Comparison of ENCODE assay signal across 19 mouse cellular contexts in genomic region chr8:84291086-84291485, GRCm38 (mm10). TPM values are rescaled to one million over a fixed set of nuclear protein-coding genes. Genes with fewer than 3 reads are reported as not detected.
DNase-seq lines count a peak whose midpoint lies in the region; ATAC-seq lines count a peak whose summit lies in the region.
"Had no signal": no experiment of that assay in that cellular context is flagged by ENCODE, and none has a peak within 500 bp of the region (broad histone marks: within the 10 kb centered on the region; RNA-seq: fewer than 3 reads in every experiment).

No protein-coding gene starts in this region.

- DNase-seq in cerebellum, adult 11 months: peak; percentile 66
- DNase-seq in cerebellum, adult 9-11 months: peak; percentile 83
- no peak for DNase-seq in spleen, adult 18-20 months
- DNase-seq: kidney, adult 11 months had no signal

- H3K27ac ChIP-seq in midbrain, embryonic 13.5 days: no peak overlapping the region
- H3K27ac ChIP-seq in midbrain, embryonic 15.5 days: no peak overlapping the region
- H3K27ac ChIP-seq in hindbrain, embryonic 12.5 days: no peak overlapping the region
- H3K27ac ChIP-seq: heart, adult 2 months; hindbrain, embryonic 13.5 days; kidney, embryonic 15.5 days; liver, embryonic 15.5 days; macrophage; midbrain, embryonic 10.5 days; neural tube, embryonic 13.5 days; stomach, embryonic 15.5 days had no signal

- H3K4me1 ChIP-seq in midbrain, embryonic 13.5 days (replicated peaks): no peaks in the 10 kb centered on the region
- H3K4me1 ChIP-seq in midbrain, embryonic 15.5 days: no peaks in the 10 kb centered on the region
- H3K4me1 ChIP-seq in hindbrain, embryonic 12.5 days: 0 out of 2 replicates have a peak, but pooled peaks cover 3% of the 10 kb centered on the region
- H3K4me1 ChIP-seq: hindbrain, embryonic 13.5 days; kidney, embryonic 15.5 days; liver, embryonic 15.5 days; midbrain, embryonic 10.5 days; stomach, embryonic 15.5 days had no signal

- H3K9me3 ChIP-seq in midbrain, embryonic 13.5 days: no peaks in the 10 kb centered on the region
- H3K9me3 ChIP-seq in midbrain, embryonic 15.5 days: no peaks in the 10 kb centered on the region
- H3K9me3 ChIP-seq in hindbrain, embryonic 12.5 days (replicated peaks): no peaks in the 10 kb centered on the region
- H3K9me3 ChIP-seq: hindbrain, embryonic 13.5 days; kidney, embryonic 15.5 days; liver, embryonic 15.5 days; midbrain, embryonic 10.5 days; neural tube, embryonic 13.5 days; stomach, embryonic 15.5 days had no signal

- no peak overlapping the region for H3K4me2 ChIP-seq in midbrain, embryonic 13.5 days (replicated peaks)
- no peak overlapping the region for H3K4me2 ChIP-seq in midbrain, embryonic 15.5 days
- H3K4me2 ChIP-seq in hindbrain, embryonic 12.5 days (replicated peaks): no peak overlapping the region
- H3K4me2 ChIP-seq: hindbrain, embryonic 13.5 days; kidney, embryonic 15.5 days; liver, embryonic 15.5 days; neural tube, embryonic 13.5 days; stomach, embryonic 15.5 days had no signal

- H3K4me3 ChIP-seq in midbrain, embryonic 13.5 days (replicated peaks): no peak overlapping the region
- H3K4me3 ChIP-seq in midbrain, embryonic 15.5 days: no peak overlapping the region
- H3K4me3 ChIP-seq in hindbrain, embryonic 12.5 days: no peak overlapping the region
- H3K4me3 ChIP-seq: heart, adult 2 months; hindbrain, embryonic 13.5 days; kidney, embryonic 15.5 days; liver, embryonic 15.5 days; midbrain, embryonic 10.5 days; neural tube, embryonic 13.5 days; stomach, embryonic 15.5 days had no signal

- 66% methylated on average over 5 of the region's 5 CpGs for WGBS in midbrain, embryonic 13.5 days
- WGBS in midbrain, embryonic 15.5 days: 65% methylated on average over 5 of the region's 5 CpGs
- 60% methylated on average over 5 of the region's 5 CpGs for WGBS in hindbrain, embryonic 12.5 days

- no peaks in the 10 kb centered on the region for H3K27me3 ChIP-seq in midbrain, embryonic 13.5 days
- no peaks in the 10 kb centered on the region for H3K27me3 ChIP-seq in midbrain, embryonic 15.5 days (replicated peaks)
- no peaks in the 10 kb centered on the region for H3K27me3 ChIP-seq in hindbrain, embryonic 12.5 days
- H3K27me3 ChIP-seq: hindbrain, embryonic 13.5 days; kidney, embryonic 15.5 days; liver, embryonic 15.5 days; neural tube, embryonic 13.5 days; stomach, embryonic 15.5 days had no signal

- 0 out of 2 replicates have a peak overlapping the region, but pooled peaks have one; percentile 4 for H3K9ac ChIP-seq in midbrain, embryonic 13.5 days (replicated peaks)
- no peak overlapping the region for H3K9ac ChIP-seq in midbrain, embryonic 15.5 days
- H3K9ac ChIP-seq in hindbrain, embryonic 12.5 days: no peak overlapping the region
- H3K9ac ChIP-seq: forebrain, postnatal 0 days; hindbrain, embryonic 13.5 days; kidney, embryonic 15.5 days; liver, embryonic 15.5 days; neural tube, embryonic 13.5 days; stomach, embryonic 15.5 days had no signal

- no peak for ATAC-seq in midbrain, embryonic 13.5 days
- no peak for ATAC-seq in midbrain, embryonic 15.5 days (replicated peaks)
- no peak for ATAC-seq in erythroblast, adult 5-6 weeks (replicated peaks; ENCODE audit: low FRiP score, poor library complexity, severe bottlenecking)
- no peak for ATAC-seq in hindbrain, embryonic 12.5 days (ENCODE audit: low FRiP score)
- ATAC-seq: CD4-positive, CD25-positive, alpha-beta regulatory T cell, adult 4 months; forebrain, postnatal 0 days; Patski had no signal

- H3K36me3 ChIP-seq in midbrain, embryonic 13.5 days: no peaks in the 10 kb centered on the region
- H3K36me3 ChIP-seq in midbrain, embryonic 15.5 days (replicated peaks): no peaks in the 10 kb centered on the region
- no peaks in the 10 kb centered on the region for H3K36me3 ChIP-seq in hindbrain, embryonic 12.5 days
- H3K36me3 ChIP-seq: hindbrain, embryonic 13.5 days; kidney, embryonic 15.5 days; liver, embryonic 15.5 days; midbrain, embryonic 10.5 days; neural tube, embryonic 13.5 days; stomach, embryonic 15.5 days had no signal

RNA-seq across cellular contexts. Expression of gene Ccdc130, which starts 20.9 kb away (rescaled TPM):
- 22.3 and 24.0 TPM in 2 replicates for polyA plus RNA-seq in midbrain, embryonic 13.5 days (2015; fragmentation: Nextera tagmentation; extraction: Ambion mirVana)
- polyA plus RNA-seq in midbrain, embryonic 15.5 days (2015; fragmentation: Nextera tagmentation; extraction: Ambion mirVana): 22.8 and 26.6 TPM in 2 replicates
- total RNA-seq in erythroblast, adult 5-6 weeks (2015; ENCODE audit: low replicate concordance): 4.0 and 22.1 TPM in 2 replicates
- 3.3 and 3.5 TPM in 2 replicates for total RNA-seq in erythroblast, adult 5-6 weeks (2017; ENCODE audit: low replicate concordance)
- 18.4 and 22.0 TPM in 2 replicates for polyA plus RNA-seq in hindbrain, embryonic 12.5 days (2016; fragmentation: Nextera tagmentation; extraction: Ambion mirVana)

RNA-seq across cellular contexts. Expression of gene Mri1, which starts 34.0 kb away (rescaled TPM):
- polyA plus RNA-seq in midbrain, embryonic 13.5 days (2015; fragmentation: Nextera tagmentation; extraction: Ambion mirVana): 49.7 and 57.5 TPM in 2 replicates
- 49.4 and 50.9 TPM in 2 replicates for polyA plus RNA-seq in midbrain, embryonic 15.5 days (2015; fragmentation: Nextera tagmentation; extraction: Ambion mirVana)
- 2.3 and 2.5 TPM in 2 replicates for total RNA-seq in erythroblast, adult 5-6 weeks (2015; ENCODE audit: low replicate concordance)
- 1.8 and 4.7 TPM in 2 replicates for total RNA-seq in erythroblast, adult 5-6 weeks (2017; ENCODE audit: low replicate concordance)
- 57.3 and 62.9 TPM in 2 replicates for polyA plus RNA-seq in hindbrain, embryonic 12.5 days (2016; fragmentation: Nextera tagmentation; extraction: Ambion mirVana)

RNA-seq across cellular contexts. Expression of gene D8Ertd738e, which starts 41.6 kb away (rescaled TPM):
- polyA plus RNA-seq in midbrain, embryonic 13.5 days (2015; fragmentation: Nextera tagmentation; extraction: Ambion mirVana): 261 and 273 TPM in 2 replicates
- polyA plus RNA-seq in midbrain, embryonic 15.5 days (2015; fragmentation: Nextera tagmentation; extraction: Ambion mirVana): 225 and 244 TPM in 2 replicates
- total RNA-seq in erythroblast, adult 5-6 weeks (2015; ENCODE audit: low replicate concordance): 53.7 and 79.2 TPM in 2 replicates
- 25.5 and 34.4 TPM in 2 replicates for total RNA-seq in erythroblast, adult 5-6 weeks (2017; ENCODE audit: low replicate concordance)
- polyA plus RNA-seq in hindbrain, embryonic 12.5 days (2016; fragmentation: Nextera tagmentation; extraction: Ambion mirVana): 255 and 266 TPM in 2 replicates

RNA-seq across cellular contexts. Expression of gene Zswim4, which starts 54.2 kb away (rescaled TPM):
- 44.9 and 47.4 TPM in 2 replicates for polyA plus RNA-seq in midbrain, embryonic 13.5 days (2015; fragmentation: Nextera tagmentation; extraction: Ambion mirVana)
- polyA plus RNA-seq in midbrain, embryonic 15.5 days (2015; fragmentation: Nextera tagmentation; extraction: Ambion mirVana): 33.2 and 33.3 TPM in 2 replicates
- 3.1 and 3.5 TPM in 2 replicates for total RNA-seq in erythroblast, adult 5-6 weeks (2015; ENCODE audit: low replicate concordance)
- total RNA-seq in erythroblast, adult 5-6 weeks (2017; ENCODE audit: low replicate concordance): 6.3 and 7.4 TPM in 2 replicates
- 57.5 and 59.0 TPM in 2 replicates for polyA plus RNA-seq in hindbrain, embryonic 12.5 days (2016; fragmentation: Nextera tagmentation; extraction: Ambion mirVana)

Comparison
In these comparisons a context has a peak if more than half of its experiments do, and no peak if none do; other contexts are left out.
1. DNase-seq: peak in cerebellum, adult 11 months (single experiment) and cerebellum, adult 9-11 months (single experiment); none in spleen, adult 18-20 months (0 of 2).